Mouse (Mus musculus) stomach, embryonic 14.5 days (tissue): ENCODE results near the gene Trim40. TPM values are rescaled to one million over a fixed set of nuclear protein-coding genes. Genes with fewer than 3 reads are reported as not detected.

Source experiments
- ATAC-seq: fragments of 200-750 bp; cut with Nextera tagmentation; 2 replicates; pipeline ENCODE4 v1.8.0; 2017; ENCODE audit warnings: low read depth, moderate TSS enrichment; ENCODE audit not compliant: insufficient number of reproducible peaks, insufficient read depth, low FRiP score
- H3K27ac ChIP-seq: fragments of 300-500 bp; sonication (generic); 2 replicates; pipeline ENCODE4 v1.5.1; 2014; ENCODE audit warnings: mild to moderate bottlenecking, low read length, moderate library complexity, mixed read lengths
- H3K27me3 ChIP-seq: fragments of 300-500 bp; sonication (generic); 2 replicates; pipeline ENCODE4 v1.6.1; 2014; ENCODE audit warnings: low read length, control low read depth, mixed read lengths; ENCODE audit not compliant: control insufficient read depth, insufficient read depth
- H3K36me3 ChIP-seq: fragments of 300-500 bp; sonication (generic); 2 replicates; pipeline ENCODE4 v1.6.1; 2014; ENCODE audit warnings: mild to moderate bottlenecking, control low read depth, low read length, moderate library complexity, mixed read lengths; ENCODE audit not compliant: control insufficient read depth, insufficient read depth
- H3K4me1 ChIP-seq: fragments of 300-500 bp; sonication (generic); 2 replicates; pipeline ENCODE4 v1.6.1; 2014; ENCODE audit warnings: low read length, control low read depth, mixed read lengths; ENCODE audit not compliant: control insufficient read depth, insufficient read depth
- H3K4me2 ChIP-seq: fragments of 300-500 bp; sonication (generic); replicated peaks from 2 replicates; pipeline ENCODE4 v1.6.1; 2014; ENCODE audit warnings: low read depth, low read length, control low read depth
- H3K4me3 ChIP-seq: fragments of 300-500 bp; sonication (generic); 2 replicates; pipeline ENCODE4 v1.5.1; 2014; ENCODE audit warnings: low read depth, low read length, control low read depth
- H3K9ac ChIP-seq: fragments of 300-500 bp; sonication (generic); replicated peaks from 2 replicates; pipeline ENCODE4 v1.6.1; 2014; ENCODE audit warnings: low read depth, mild to moderate bottlenecking, control low read depth, low read length, moderate library complexity, mixed read lengths
- H3K9me3 ChIP-seq: fragments of 300-500 bp; sonication (generic); 2 replicates; pipeline ENCODE4 v1.6.1; 2016; ENCODE audit warnings: low read depth, low read length, control low read depth; ENCODE audit not compliant: control insufficient read depth
- WGBS: fragments of 180-500 bp; shearing (Covaris S2); extraction: QIAGEN DNeasy Blood & Tissue Kit; methylation state at CpG from one replicate; pipeline ENCODE4 v1.1.7; 2014; 5-methylcytosine and 5-hydroxymethylcytosine counted together
- polyA plus RNA-seq: library from polyadenylated mRNA; unstranded; fragments of >200 nt; fragmentation: Nextera tagmentation; extraction: Ambion mirVana; gene quantifications from 2 replicates; pipeline ENCODE4 v1.2.1, GENCODE M21; 2014

Trim40 gene
- not detected in 2 replicates for polyA plus RNA-seq

DNA sequence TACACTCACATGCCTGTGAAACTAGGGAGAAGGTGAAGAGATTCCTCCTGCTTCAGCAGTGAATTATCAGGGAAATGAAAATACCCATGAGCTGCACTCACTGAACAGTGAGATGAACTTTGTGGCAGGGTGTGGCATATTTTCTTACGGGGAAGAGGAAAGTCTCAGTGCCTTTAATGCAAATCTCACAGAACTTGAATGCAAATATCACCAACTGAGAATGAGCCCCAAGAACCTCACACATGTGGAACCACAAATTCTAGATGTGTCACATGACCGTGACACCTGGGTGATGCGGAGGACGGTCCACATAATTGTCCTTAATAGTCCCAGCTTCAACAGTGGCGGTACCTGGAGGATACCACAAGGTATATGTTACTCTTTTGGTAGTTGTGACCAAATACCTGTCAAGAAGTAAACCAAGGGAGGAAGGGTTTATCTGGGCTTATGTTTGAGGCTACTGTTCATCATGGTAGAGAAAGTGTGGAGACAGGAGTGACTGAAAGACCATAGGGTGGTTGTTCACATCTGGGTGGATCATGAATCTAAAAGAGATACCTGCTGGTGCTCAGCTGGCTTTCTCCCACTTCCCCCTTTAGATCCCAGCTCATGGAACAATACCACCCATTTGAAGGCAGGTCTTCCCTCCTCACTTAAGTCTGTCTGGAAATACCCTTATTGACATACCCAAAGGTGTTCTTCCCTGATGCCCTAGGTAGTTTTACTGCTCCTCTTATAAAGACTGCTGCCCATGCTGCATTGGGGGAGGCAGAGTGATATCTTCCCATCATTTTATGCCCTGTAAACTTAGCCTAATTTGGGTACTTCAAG is at the start of gene Trim40:
Gene Trim40, minus strand, starts transcription at position 51 of the 831 bp plus-strand sequence.
- no peaks in the 10 kb centered on the region for H3K4me1 ChIP-seq
- no peak within 1 kb of the TSS for H3K27ac ChIP-seq
- no peaks in the 10 kb centered on the region for H3K36me3 ChIP-seq
- H3K4me2 ChIP-seq, result no peak within 1 kb of the TSS
- no peak within 1 kb of the TSS for H3K9ac ChIP-seq
- no peak within 1 kb of the TSS for H3K4me3 ChIP-seq
- 85% methylated on average over 5 of the region's 5 CpGs for WGBS
- H3K27me3 ChIP-seq, result no peaks in the 10 kb centered on the region
- ATAC-seq, result no peak
- no peaks in the 10 kb centered on the region for H3K9me3 ChIP-seq

- ATAC-seq, result no peak
Measured at GRCm38 (mm10) chr17:36938056-36938455, 48.1 kb upstream of the Trim40 start.

DNA sequence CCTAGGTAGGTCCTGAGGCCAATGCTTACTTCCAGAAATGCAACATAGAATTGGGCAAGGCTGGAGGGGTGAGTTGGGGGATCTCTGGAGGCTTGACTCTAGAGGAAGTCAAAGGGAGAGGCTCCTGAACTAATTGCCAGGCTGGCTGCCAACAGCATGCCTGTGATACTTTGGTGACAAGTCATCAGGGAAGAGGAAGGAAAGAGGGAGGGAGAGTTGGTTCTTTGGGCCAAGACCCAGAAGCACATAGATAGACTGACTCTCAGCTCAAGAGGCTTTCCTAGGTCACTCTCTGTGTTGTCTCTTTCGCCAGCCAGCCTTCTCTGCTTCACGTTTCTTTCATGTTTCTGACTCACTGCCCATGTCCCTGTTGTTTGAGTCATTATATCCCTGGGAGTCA is 41.9 kb upstream of the Trim40 start:
- no peak overlapping the region for H3K9ac ChIP-seq
- ATAC-seq, result no peak
- H3K4me2 ChIP-seq, result no peak overlapping the region
- no peaks in the 10 kb centered on the region for H3K4me1 ChIP-seq
- no peaks in the 10 kb centered on the region for H3K9me3 ChIP-seq
- H3K36me3 ChIP-seq, result no peaks in the 10 kb centered on the region
- no peak overlapping the region for H3K4me3 ChIP-seq
- 53% methylated on average over 2 of the region's 2 CpGs for WGBS
- no peak overlapping the region for H3K27ac ChIP-seq
- no peaks in the 10 kb centered on the region for H3K27me3 ChIP-seq

More at GRCm38 (mm10) chr17:36938056-36938455, 48.1 kb upstream of the Trim40 start:
- 65% methylated on average over 2 of the region's 2 CpGs for WGBS
- no peaks in the 10 kb centered on the region for H3K36me3 ChIP-seq
- H3K27ac ChIP-seq, result no peak overlapping the region
- no peaks in the 10 kb centered on the region for H3K9me3 ChIP-seq
- no peaks in the 10 kb centered on the region for H3K4me1 ChIP-seq
- no peak overlapping the region for H3K9ac ChIP-seq
- peaks cover 9% of the 10 kb centered on the region; the same call in 1 of the 2 replicates for H3K27me3 ChIP-seq
- no peak overlapping the region for H3K4me3 ChIP-seq
- H3K4me2 ChIP-seq, result no peak overlapping the region

DNA sequence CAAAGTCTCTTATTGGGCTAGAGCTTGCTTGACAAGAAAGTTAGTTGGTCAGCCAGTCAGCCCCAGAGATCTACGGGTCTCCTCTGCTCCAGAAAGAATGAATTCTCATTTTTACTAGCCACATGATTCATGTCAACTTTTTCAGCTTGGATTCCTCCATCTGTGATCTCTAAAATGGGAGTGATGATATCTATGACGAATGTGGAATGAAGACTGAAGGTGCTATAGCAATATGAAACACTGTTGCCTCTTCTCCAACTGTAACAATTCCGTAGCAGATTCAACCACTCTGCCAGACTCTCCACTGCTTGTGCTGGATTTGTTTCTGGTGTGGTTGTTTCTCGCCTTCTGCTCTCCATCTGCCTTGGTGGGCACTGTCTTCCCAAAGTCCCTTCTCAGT is 41.2 kb upstream of the Trim40 start:
- H3K4me2 ChIP-seq, result no peak overlapping the region
- no peak overlapping the region for H3K27ac ChIP-seq
- no peaks in the 10 kb centered on the region for H3K27me3 ChIP-seq
- ATAC-seq, result no peak
- WGBS, result 81% methylated on average over 4 of the region's 4 CpGs
- H3K36me3 ChIP-seq, result no peaks in the 10 kb centered on the region
- no peaks in the 10 kb centered on the region for H3K9me3 ChIP-seq
- no peak overlapping the region for H3K4me3 ChIP-seq
- no peak overlapping the region for H3K9ac ChIP-seq
- H3K4me1 ChIP-seq, result no peaks in the 10 kb centered on the region

DNA sequence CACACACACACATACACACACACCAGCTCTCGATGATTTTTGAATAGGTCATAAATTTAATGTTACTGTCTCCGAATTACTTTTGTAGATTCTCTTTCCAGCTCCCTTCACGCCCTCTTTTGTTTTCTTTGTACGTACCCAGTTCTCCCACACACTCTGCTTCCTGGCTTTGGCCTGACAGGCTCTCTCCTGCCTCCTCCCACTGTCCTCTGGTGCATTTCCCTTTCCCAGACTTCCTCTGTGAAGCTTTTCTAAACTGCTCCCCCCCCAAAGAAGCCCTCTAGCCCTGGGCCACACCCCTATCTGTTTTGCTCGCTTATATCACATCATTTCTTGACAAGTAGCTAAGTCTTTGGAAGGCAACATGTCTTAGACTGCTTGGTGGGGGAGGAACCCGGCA is 40.3 kb upstream of the Trim40 start:
- no peaks in the 10 kb centered on the region for H3K36me3 ChIP-seq
- ATAC-seq, result no peak
- no peak overlapping the region for H3K27ac ChIP-seq
- H3K9ac ChIP-seq, result no peak overlapping the region
- H3K4me2 ChIP-seq, result no peak overlapping the region
- no peaks in the 10 kb centered on the region for H3K4me1 ChIP-seq
- no peak overlapping the region for H3K4me3 ChIP-seq
- H3K27me3 ChIP-seq, result no peaks in the 10 kb centered on the region
- H3K9me3 ChIP-seq, result no peaks in the 10 kb centered on the region
- WGBS, result 70% methylated on average over 6 of the region's 6 CpGs

DNA sequence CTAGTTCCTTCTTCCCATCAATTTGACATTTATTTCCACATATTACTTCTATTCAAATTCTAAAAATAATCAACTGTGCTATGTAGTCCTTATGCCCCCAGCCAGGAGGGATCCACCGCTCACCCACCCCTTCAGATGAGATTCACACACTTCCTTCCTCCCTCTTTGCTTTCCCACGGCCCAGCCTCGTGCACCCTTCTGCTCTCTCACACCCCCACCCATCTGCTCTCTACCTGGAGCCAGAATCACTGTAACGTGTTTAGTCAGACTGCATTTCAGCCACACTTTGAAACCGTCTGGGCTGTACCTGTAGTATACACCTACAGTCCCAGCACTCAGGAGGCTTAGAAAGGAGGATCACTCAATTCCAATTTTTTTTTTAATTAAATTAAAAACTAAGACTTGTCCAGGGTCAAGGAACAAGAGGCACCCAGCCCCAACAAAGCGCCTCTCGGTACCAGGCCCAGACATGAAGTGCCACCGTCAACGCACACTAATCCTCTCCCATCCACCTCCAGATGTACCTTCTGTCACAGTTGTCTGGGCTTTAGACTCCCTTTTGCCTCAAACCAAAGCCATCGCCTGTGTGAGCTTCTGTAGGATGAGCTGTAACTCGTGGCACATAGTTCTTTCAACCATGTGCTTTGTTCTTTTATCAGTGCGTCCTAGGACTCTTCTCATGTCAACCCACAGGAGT is 39.5 kb upstream of the Trim40 start:
- 70% methylated on average over 12 of the region's 12 CpGs for WGBS
- no peaks in the 10 kb centered on the region for H3K9me3 ChIP-seq
- no peaks in the 10 kb centered on the region for H3K27me3 ChIP-seq
- H3K4me3 ChIP-seq, result no peak overlapping the region
- no peak overlapping the region for H3K9ac ChIP-seq
- H3K36me3 ChIP-seq, result no peaks in the 10 kb centered on the region
- no peaks in the 10 kb centered on the region for H3K4me1 ChIP-seq
- no peak for ATAC-seq
- H3K27ac ChIP-seq, result no peak overlapping the region
- H3K4me2 ChIP-seq, result no peak overlapping the region

DNA sequence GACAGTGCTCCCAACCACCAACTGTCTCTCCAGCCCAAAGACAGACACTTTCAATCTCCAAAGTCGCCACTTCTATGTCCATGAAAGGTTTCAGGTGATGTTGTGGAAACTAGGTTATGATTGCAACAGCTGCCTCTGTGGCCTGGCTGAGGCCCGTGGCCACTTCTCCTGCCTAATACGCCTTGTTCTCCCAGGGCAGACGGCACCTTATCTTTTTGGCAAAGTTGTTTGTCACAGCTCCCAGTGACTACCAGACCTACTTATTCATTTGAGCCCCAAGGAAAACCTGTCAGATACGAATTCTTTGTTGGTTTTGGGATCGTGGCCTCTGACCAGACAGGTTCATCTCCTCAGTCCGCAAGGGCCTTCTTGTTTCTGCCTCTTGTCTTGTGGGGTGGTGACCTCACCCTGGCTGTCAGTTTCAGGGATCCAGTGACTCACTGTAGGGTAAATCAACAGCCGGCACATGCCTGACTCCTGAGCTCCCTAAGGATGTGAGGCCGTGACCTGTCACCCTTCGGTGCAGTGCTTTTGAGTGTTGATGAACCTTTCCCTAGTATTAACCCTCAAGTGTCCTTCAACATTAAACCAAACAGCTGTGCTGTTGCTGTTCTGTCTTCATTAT is 37.7 kb upstream of the Trim40 start:
- H3K4me3 ChIP-seq, result no peak overlapping the region
- no peak overlapping the region for H3K27ac ChIP-seq
- no peak for ATAC-seq
- H3K27me3 ChIP-seq, result no peaks in the 10 kb centered on the region
- WGBS, result 26% methylated on average over 10 of the region's 10 CpGs
- no peaks in the 10 kb centered on the region for H3K4me1 ChIP-seq
- H3K9me3 ChIP-seq, result no peaks in the 10 kb centered on the region
- no peak overlapping the region for H3K4me2 ChIP-seq
- H3K9ac ChIP-seq, result no peak overlapping the region
- H3K36me3 ChIP-seq, result no peaks in the 10 kb centered on the region

- H3K9me3 ChIP-seq, result no peaks in the 10 kb centered on the region
- no peaks in the 10 kb centered on the region for H3K4me1 ChIP-seq
- 57% methylated on average over 4 of the region's 4 CpGs for WGBS
- ATAC-seq, result no peak
- no peaks in the 10 kb centered on the region for H3K36me3 ChIP-seq
- H3K4me3 ChIP-seq, result no peak overlapping the region
- H3K4me2 ChIP-seq, result no peak overlapping the region
- no peak overlapping the region for H3K27ac ChIP-seq
- H3K27me3 ChIP-seq, result no peaks in the 10 kb centered on the region
- H3K9ac ChIP-seq, result no peak overlapping the region
Measured at GRCm38 (mm10) chr17:36923491-36923890, 33.6 kb upstream of the Trim40 start.
